Mouse (Mus musculus): ENCODE results near the gene Mrpl37.
"Not testable (repeated sequence)": the region's sequence is repeated elsewhere in the genome, so short reads cannot be mapped to it uniquely, and the experiment has no call there.

Gene Mrpl37

GRCm38 (mm10) chr4:107066252-107067124 lies at the start of gene Mrpl37, which contains the start of gene Cyb5rl:
Gene Mrpl37, minus strand, starts transcription at chr4:107066868.
Gene Cyb5rl, plus strand, starts transcription at chr4:107066988.
- peak; percentile 98 for DNase-seq (ENCODE audit: low read depth, low spot score)

GRCm38 (mm10) chr4:107114278-107114677 lies 47.6 kb upstream of the Mrpl37 start:
- DNase-seq (ENCODE audit: low read depth, low spot score), result no peak

GRCm38 (mm10) chr4:107109181-107109580 lies 42.5 kb upstream of the Mrpl37 start:
- not testable (repeated sequence) for DNase-seq (ENCODE audit: low read depth, low spot score)

- peak; percentile 55 for DNase-seq (ENCODE audit: low read depth, low spot score)
These were observed 41.6 kb upstream of the Mrpl37 start for GRCm38 (mm10) chr4:107108291-107108731.

- no peak for DNase-seq (ENCODE audit: low read depth, low spot score)
These were observed 40.1 kb upstream of the Mrpl37 start for GRCm38 (mm10) chr4:107106777-107107176.

GRCm38 (mm10) chr4:107102220-107102619 lies 35.6 kb upstream of the Mrpl37 start:
- DNase-seq (ENCODE audit: low read depth, low spot score), result no peak

GRCm38 (mm10) chr4:107098791-107099525 lies 32.3 kb upstream of the Mrpl37 start:
- peak; percentile 62 for DNase-seq (ENCODE audit: low read depth, low spot score)

GRCm38 (mm10) chr4:107098375-107098774 lies 31.7 kb upstream of the Mrpl37 start:
- no peak for DNase-seq (ENCODE audit: low read depth, low spot score)

GRCm38 (mm10) chr4:107097871-107098270 lies 31.2 kb upstream of the Mrpl37 start:
- peak; percentile 32 for DNase-seq (ENCODE audit: low read depth, low spot score)

GRCm38 (mm10) chr4:107096841-107097373 lies 30.2 kb upstream of the Mrpl37 start, which contains the start of gene Cdcp2:
Gene Cdcp2, plus strand, starts transcription at chr4:107096891.
- no peak for DNase-seq (ENCODE audit: low read depth, low spot score)

- DNase-seq (ENCODE audit: low read depth, low spot score), result no peak
These were observed 29.4 kb upstream of the Mrpl37 start for GRCm38 (mm10) chr4:107096043-107096442.

- peak; percentile 38 for DNase-seq (ENCODE audit: low read depth, low spot score)
These were observed 28.0 kb upstream of the Mrpl37 start for GRCm38 (mm10) chr4:107094484-107095187.

GRCm38 (mm10) chr4:107091696-107092095 lies 25.0 kb upstream of the Mrpl37 start:
- no peak for DNase-seq (ENCODE audit: low read depth, low spot score)

- peak; percentile 62 for DNase-seq (ENCODE audit: low read depth, low spot score)
These were observed 18.2 kb upstream of the Mrpl37 start for GRCm38 (mm10) chr4:107084858-107085257.

- no peak for DNase-seq (ENCODE audit: low read depth, low spot score)
These were observed 17.7 kb upstream of the Mrpl37 start for GRCm38 (mm10) chr4:107084343-107084742.

GRCm38 (mm10) chr4:107083126-107083525 lies 16.5 kb upstream of the Mrpl37 start:
- DNase-seq (ENCODE audit: low read depth, low spot score), result no peak

- DNase-seq (ENCODE audit: low read depth, low spot score), result no peak
These were observed 15.5 kb upstream of the Mrpl37 start for GRCm38 (mm10) chr4:107082185-107082584.

GRCm38 (mm10) chr4:107079716-107080115 lies 13.0 kb upstream of the Mrpl37 start:
- no peak for DNase-seq (ENCODE audit: low read depth, low spot score)

GRCm38 (mm10) chr4:107078894-107079293 lies 12.2 kb upstream of the Mrpl37 start:
- no peak for DNase-seq (ENCODE audit: low read depth, low spot score)

GRCm38 (mm10) chr4:107075456-107075855 lies 8.8 kb upstream of the Mrpl37 start:
- no peak for DNase-seq (ENCODE audit: low read depth, low spot score)

- DNase-seq (ENCODE audit: low read depth, low spot score), result no peak
These were observed 5.7 kb upstream of the Mrpl37 start for GRCm38 (mm10) chr4:107072343-107072742.
